Mouse (Mus musculus) C2C12 (cell line): ENCODE measurements at regions not wholly inside any gene's neighbourhood (a gene's known extent, or its start where the extent isn't known, plus 50 kb on each side); places are given as distances from the start of the nearest gene placed in this dataset.

ENCODE experiments used
- CTCF ChIP-seq: IDR thresholded peaks from one replicate; pipeline ENCODE4 v1.5.1; 2011; ENCODE audit not compliant: control insufficient read depth, insufficient read depth, insufficient read length
- USF1 ChIP-seq: IDR thresholded peaks from one replicate; pipeline ENCODE4 v1.6.1; 2011; ENCODE audit warnings: low read depth, mild to moderate bottlenecking, control low read depth, moderate library complexity

DNA sequence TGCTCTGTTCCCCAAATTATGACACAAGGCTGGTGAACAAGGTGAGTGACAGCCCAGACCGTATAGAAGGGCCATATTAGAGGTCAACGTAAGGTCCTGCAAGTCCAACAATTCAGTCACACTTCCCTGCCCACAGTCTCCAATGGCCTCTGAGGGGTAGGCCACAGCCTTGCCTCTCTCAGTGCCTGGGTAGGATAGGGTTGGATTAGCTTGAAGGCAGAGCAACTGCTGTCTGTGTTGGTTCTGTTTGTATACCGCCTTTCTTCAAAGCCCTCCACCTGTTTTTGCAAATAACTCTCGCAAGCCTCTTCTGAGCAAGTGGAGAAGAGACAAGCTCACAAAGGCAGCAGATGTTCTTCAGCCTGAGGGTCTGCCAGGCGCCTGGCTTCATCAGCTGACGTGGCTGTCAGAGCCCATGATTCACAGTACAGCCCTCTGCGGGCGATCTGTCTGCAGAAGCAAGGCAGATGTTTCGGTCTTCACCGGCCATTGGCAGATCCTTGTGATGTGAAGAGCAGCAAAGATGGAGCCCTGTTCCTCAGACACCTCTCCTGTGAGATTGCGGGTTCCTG is 67.0 kb upstream of the Dapl1 start:
- TF ChIP-seq CTCF (no peak), USF1 (no peak)
